Mouse (Mus musculus) CH12.LX (cell line): ENCODE results near the gene Gpr83. TPM values are rescaled to one million over a fixed set of nuclear protein-coding genes. Genes with fewer than 3 reads are reported as not detected.

Experiments
- DNase-seq: peaks from one replicate; pipeline ENCODE4 v3.0.0-alpha.2; 2013; ENCODE audit errors: extremely low read depth
- H3K27ac ChIP-seq: 2 replicates; pipeline ENCODE4 v1.5.1; 2012; ENCODE audit warnings: low read depth, mild to moderate bottlenecking, control low read depth, moderate library complexity; ENCODE audit not compliant: insufficient read depth
- H3K27me3 ChIP-seq: replicated peaks from 2 replicates; pipeline ENCODE3; 2012; ENCODE audit warnings: inconsistent platforms
- H3K36me3 ChIP-seq, 2 experiments: replicated peaks in 1 of 2; 2 replicates each; pipeline versions ENCODE3 to v1.6.1; 2012; ENCODE audit warnings: inconsistent platforms in 1 of 2, low read length in 1 of 2, mild to moderate bottlenecking in 1 of 2, mixed read lengths in 1 of 2, moderate library complexity in 1 of 2; ENCODE audit not compliant: control insufficient read depth in 1 of 2, insufficient read depth in 1 of 2
- H3K4me1 ChIP-seq, 2 experiments: 2 replicates each; pipeline ENCODE4 v1.6.1; 2012; ENCODE audit warnings: inconsistent platforms in 1 of 2, moderate library complexity in 1 of 2; ENCODE audit not compliant: insufficient read depth in 2 of 2, control insufficient read depth in 1 of 2
- H3K4me2 ChIP-seq: 2 replicates; pipeline ENCODE4 v1.6.1; 2012; ENCODE audit warnings: low read depth, mild to moderate bottlenecking, control low read depth; ENCODE audit not compliant: poor library complexity, insufficient read depth, severe bottlenecking
- H3K4me3 ChIP-seq, 3 experiments: fragments of 150-350 bp in 1 of 3; sonication (generic) in 1 of 3; replicated peaks in 1 of 3; 2 replicates each; pipeline versions ENCODE3 to v1.5.1; 2011 to 2012; ENCODE audit warnings: low read depth in 2 of 3, low read length in 2 of 3, mild to moderate bottlenecking in 2 of 3, moderate library complexity in 2 of 3, control low read depth in 1 of 3, improper control_type of control experiment in 1 of 3, inconsistent platforms in 1 of 3, mixed read lengths in 1 of 3; ENCODE audit not compliant: poor library complexity in 1 of 3
- H3K79me2 ChIP-seq: replicated peaks from 2 replicates; pipeline ENCODE4 v1.6.1; 2012; ENCODE audit warnings: mild to moderate bottlenecking, moderate library complexity; ENCODE audit not compliant: control insufficient read depth, poor library complexity, insufficient read depth, severe bottlenecking; ENCODE audit errors: extremely low read depth
- H3K9ac ChIP-seq: 2 replicates; pipeline ENCODE4 v1.6.1; 2012; ENCODE audit warnings: low read depth, mild to moderate bottlenecking, control low read depth, moderate library complexity; ENCODE audit not compliant: insufficient read depth
- H3K9me3 ChIP-seq: replicated peaks from 2 replicates; pipeline ENCODE3; 2012; ENCODE audit warnings: low read length, inconsistent platforms, mixed read lengths
- CTCF ChIP-seq, 2 experiments: IDR thresholded peaks in 1 of 2; conservative IDR thresholded peaks in 1 of 2; 2 replicates each; pipeline ENCODE4 v1.5.1; 2011 to 2012; ENCODE audit warnings: low read depth in 2 of 2, low read length in 2 of 2, improper control_type of control experiment in 1 of 2, inconsistent platforms in 1 of 2, mild to moderate bottlenecking in 1 of 2, moderate library complexity in 1 of 2
- E2F4 ChIP-seq: IDR thresholded peaks from 2 replicates; pipeline ENCODE4 v1.6.1; 2011; ENCODE audit warnings: low read depth, low read length, improper control_type of control experiment; ENCODE audit not compliant: insufficient replicate concordance
- EP300 ChIP-seq: IDR thresholded peaks from 2 replicates; pipeline ENCODE4 v1.6.1; 2011; ENCODE audit warnings: low read length, improper control_type of control experiment
- HCFC1 ChIP-seq: IDR thresholded peaks from 2 replicates; pipeline ENCODE4 v1.6.1; 2012; ENCODE audit warnings: low read depth, mild to moderate bottlenecking, inconsistent platforms, low read length, improper control_type of control experiment
- JUND ChIP-seq: conservative IDR thresholded peaks from 2 replicates; pipeline ENCODE4 v1.6.1; 2011; ENCODE audit warnings: low read depth, low read length, improper control_type of control experiment
- MAFK ChIP-seq: IDR thresholded peaks from 2 replicates; pipeline ENCODE4 v1.6.1; 2011; ENCODE audit warnings: low read length, improper control_type of control experiment; ENCODE audit not compliant: insufficient replicate concordance
- MXI1 ChIP-seq: IDR thresholded peaks from 2 replicates; pipeline ENCODE4 v1.6.1; 2011; ENCODE audit warnings: mild to moderate bottlenecking, low read depth, low read length, improper control_type of control experiment
- NRF1 ChIP-seq: IDR thresholded peaks from 2 replicates; pipeline ENCODE4 v1.6.1; 2014; ENCODE audit warnings: low read depth, mild to moderate bottlenecking, inconsistent platforms, low read length, improper control_type of control experiment, moderate library complexity
- RAD21 ChIP-seq: IDR thresholded peaks from 2 replicates; pipeline ENCODE4 v1.6.1; 2011; ENCODE audit warnings: low read depth, mild to moderate bottlenecking, low read length, improper control_type of control experiment, moderate library complexity
- SIN3A ChIP-seq: IDR thresholded peaks from 2 replicates; pipeline ENCODE4 v1.6.1; 2012; ENCODE audit warnings: low read length, improper control_type of control experiment, inconsistent platforms
- UBTF ChIP-seq: IDR thresholded peaks from 2 replicates; pipeline ENCODE4 v1.6.1; 2012; ENCODE audit warnings: low read depth, mild to moderate bottlenecking, inconsistent platforms, low read length, improper control_type of control experiment, moderate library complexity
- USF1 ChIP-seq: IDR thresholded peaks from 2 replicates; pipeline ENCODE4 v1.6.1; 2014; ENCODE audit warnings: low read depth, mild to moderate bottlenecking, inconsistent platforms, low read length, improper control_type of control experiment
- USF2 ChIP-seq: conservative IDR thresholded peaks from 2 replicates; pipeline ENCODE4 v1.6.1; 2011; ENCODE audit warnings: low read depth, low read length, improper control_type of control experiment
- ZMIZ1 ChIP-seq: IDR thresholded peaks from 2 replicates; pipeline ENCODE4 v1.6.1; 2012; ENCODE audit warnings: low read depth, mild to moderate bottlenecking, inconsistent platforms, low read length, improper control_type of control experiment
- dilution Hi-C: fragments of 300-500 bp; cut with MboI; formaldehyde crosslinking; loops from 2 replicates; pipeline ENCODE4 v1.14.3; 2020; ENCODE audit warnings: low sequenced_read_pairs; ENCODE audit not compliant: extremely low pct_unique_long_range_greater_than_20kb, extremely low pct_ligation_motif_present
- in situ Hi-C: fragments of 300-500 bp; cut with MboI; formaldehyde crosslinking; loops from 3 replicates; pipeline ENCODE4 v1.14.3; 2019; ENCODE audit warnings: low sequenced_read_pairs, low pct_ligation_motif_present, low pct_unique_long_range_greater_than_20kb, mixed read lengths
- polyA plus RNA-seq: library from polyadenylated mRNA; unstranded; fragments of >175 nt; gene quantifications from 2 replicates; pipeline ENCODE4 v1.2.1, GENCODE M21; 2012; ENCODE audit warnings: low read depth; ENCODE audit not compliant: insufficient read length
- total RNA-seq, 2 experiments: library from RNA; depleted of rRNA; stranded (reverse); fragments of 300-350 nt in 1 of 2; fragments of >200 nt in 1 of 2; gene quantifications; 2 replicates each; pipeline ENCODE4 v1.2.3; 2012 to 2014

Gpr83 gene
- total and polyA plus RNA-seq, 3 experiments = not detected

DNA sequence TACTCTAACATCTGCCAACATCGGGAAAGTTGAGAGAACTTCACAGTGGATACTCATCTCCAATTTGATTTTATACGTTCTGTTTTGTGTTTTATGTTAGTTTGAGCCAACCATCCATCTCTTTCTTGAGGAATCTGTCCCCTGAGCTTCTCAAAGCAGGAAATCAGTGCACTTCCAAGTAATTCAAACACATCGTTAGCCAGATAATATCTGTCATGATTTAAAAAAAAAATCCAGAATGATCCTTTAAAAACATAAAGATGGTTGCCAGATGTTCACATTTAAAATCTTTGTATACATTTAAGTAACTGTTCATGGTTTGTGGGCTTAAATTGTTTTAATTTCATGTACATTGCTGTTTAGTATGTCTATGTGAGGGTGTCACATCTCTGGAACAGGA, 45.9 kb downstream of the Gpr83 start:
- Histone ChIP-seq H3K9me3 (no peaks in the 10 kb centered on the region), H3K27ac (no peak overlapping the region), H3K27me3 (no peaks in the 10 kb centered on the region), H3K4me2 (no peak overlapping the region), H3K79me2 (no peaks in the 10 kb centered on the region), H3K36me3 (no peaks in the 10 kb centered on the region), H3K4me1 (peaks cover 1 to 29% of the 10 kb centered on the region in 2 experiments; a peak in 3 of 4 replicates), H3K9ac (no peak overlapping the region), H3K4me3 (no peak overlapping the region)
- in situ Hi-C loops = no loop called here
- TF ChIP-seq CTCF (conservative IDR thresholded peaks at IDR 0.05 in 1 of 2, IDR thresholded peaks at IDR 0.05 in 1 of 2; ENCODE audit: low read depth in 2 of 2, low read length in 2 of 2) = no peak
- no peak for TF ChIP-seq NRF1
- TF ChIP-seq RAD21 = no peak
- TF ChIP-seq E2F4 = no peak
- no peak for TF ChIP-seq SIN3A
- dilution Hi-C loops = no loop called here
- no peak for DNase-seq

DNA sequence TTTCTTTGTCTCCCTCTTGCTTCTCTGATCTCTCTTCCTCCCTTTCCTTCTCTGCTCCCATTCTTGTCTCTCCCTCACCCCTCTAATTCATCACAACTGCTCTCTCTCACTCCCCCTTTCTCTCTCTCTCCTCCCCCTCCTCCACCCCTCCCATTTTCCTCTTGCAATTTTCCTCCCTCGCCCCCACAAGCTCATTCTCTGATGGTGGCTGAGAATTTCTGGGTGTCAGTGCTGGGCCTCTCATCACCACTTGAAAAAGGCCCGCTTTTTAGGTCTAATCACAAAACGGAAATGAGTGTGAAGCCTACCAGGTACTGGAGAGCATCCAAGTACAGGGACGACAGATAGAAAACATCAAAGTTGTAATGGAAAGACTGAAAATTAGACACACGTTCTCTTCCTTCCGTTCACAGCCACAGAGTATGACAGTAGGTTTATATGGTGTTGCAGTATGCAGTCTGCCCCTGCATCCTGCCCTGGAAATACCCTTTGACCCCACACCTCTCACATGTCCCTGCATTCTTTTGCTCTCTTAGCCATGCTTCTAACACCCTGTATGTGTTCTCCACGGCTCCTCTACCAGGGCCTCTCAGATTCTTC, 47.9 kb downstream of the Gpr83 start:
- dilution Hi-C loops = no loop called here
- in situ Hi-C loops = no loop called here
- no peaks in the 10 kb centered on the region for H3K27me3 ChIP-seq
- H3K4me3 ChIP-seq = no peak overlapping the region
- H3K4me2 ChIP-seq = no peak overlapping the region
- H3K9me3 ChIP-seq = no peaks in the 10 kb centered on the region
- H3K36me3 ChIP-seq = no peaks in the 10 kb centered on the region
- H3K27ac ChIP-seq = no peak overlapping the region
- no peaks in the 10 kb centered on the region for H3K79me2 ChIP-seq
- no peak for DNase-seq
- TF ChIP-seq NRF1 (no peak), EP300 (no peak), UBTF (no peak), CTCF (conservative IDR thresholded peaks at IDR 0.05 in 1 of 2, IDR thresholded peaks at IDR 0.05 in 1 of 2; ENCODE audit: low read depth in 2 of 2, low read length in 2 of 2) (no peak), USF2 (no peak), JUND (no peak), HCFC1 (no peak), E2F4 (no peak), MAFK (no peak), ZMIZ1 (no peak)
- TF ChIP-seq, all 38 proteins: peak for 0
- Histone ChIP-seq H3K9ac (no peak overlapping the region), H3K4me1 (peaks cover 3 to 31% of the 10 kb centered on the region in 2 experiments; a peak in 3 of 4 replicates)

DNA sequence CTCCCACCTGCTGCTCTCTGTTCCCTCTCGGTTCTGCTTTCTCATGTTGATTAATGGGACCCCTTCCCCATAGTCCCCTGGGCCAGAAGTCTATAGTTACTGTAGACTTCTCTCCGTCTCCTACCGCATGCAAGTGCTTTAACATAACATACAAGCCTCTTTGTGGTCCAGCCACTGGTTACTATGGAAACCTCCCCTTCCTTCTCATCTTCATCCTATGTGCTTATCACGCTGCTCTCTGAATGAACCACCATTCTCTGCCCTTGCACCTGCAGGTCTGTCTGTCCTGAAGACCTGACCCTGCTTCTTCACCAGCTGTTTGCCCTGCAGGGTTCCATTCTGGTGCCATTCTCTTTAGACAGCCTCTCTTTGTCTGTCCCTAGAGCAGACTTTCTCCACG, 50.0 kb downstream of the Gpr83 start:
- no peaks in the 10 kb centered on the region for H3K27me3 ChIP-seq
- H3K79me2 ChIP-seq = no peaks in the 10 kb centered on the region
- no peak for DNase-seq
- dilution Hi-C loops (no loop called here), in situ Hi-C loops (no loop called here)
- H3K4me2 ChIP-seq = no peak overlapping the region
- H3K9me3 ChIP-seq = peaks cover 2% of the 10 kb centered on the region
- H3K27ac ChIP-seq = no peak overlapping the region
- no peaks in the 10 kb centered on the region for H3K36me3 ChIP-seq
- no peak for TF ChIP-seq MXI1
- TF ChIP-seq E2F4 = no peak
- no peak for TF ChIP-seq USF1
- no peak for TF ChIP-seq SIN3A
- H3K4me1 ChIP-seq = peaks cover 3 to 17% of the 10 kb centered on the region in 2 experiments; a peak in 3 of 4 replicates
- H3K9ac ChIP-seq = no peak overlapping the region
- no peak overlapping the region for H3K4me3 ChIP-seq
